Mouse (Mus musculus): ENCODE results near the gene Tekt5.

The Tekt5 gene

GRCm38 (mm10) chr16:10379531-10379930 is 15.8 kb downstream of the Tekt5 start:
- DNase-seq (ENCODE audit: low spot score) = no peak

GRCm38 (mm10) chr16:10377286-10377685 is 18.0 kb downstream of the Tekt5 start:
- DNase-seq (ENCODE audit: low spot score) = no peak

- DNase-seq (ENCODE audit: low spot score) = peak; percentile 38
Observed at GRCm38 (mm10) chr16:10374254-10375011, 20.9 kb downstream of the Tekt5 start.

- no peak for DNase-seq (ENCODE audit: low spot score)
Observed at GRCm38 (mm10) chr16:10372372-10372771, 22.9 kb downstream of the Tekt5 start.

- DNase-seq (ENCODE audit: low spot score) = no peak
Observed at GRCm38 (mm10) chr16:10369996-10370395, 25.3 kb downstream of the Tekt5 start.

GRCm38 (mm10) chr16:10369468-10369934 is 25.8 kb downstream of the Tekt5 start:
- DNase-seq (ENCODE audit: low spot score) = peak; percentile 25

- no peak for DNase-seq (ENCODE audit: low spot score)
Observed at GRCm38 (mm10) chr16:10366240-10367217, 28.8 kb downstream of the Tekt5 start.

GRCm38 (mm10) chr16:10365796-10366195 is 29.5 kb downstream of the Tekt5 start:
- DNase-seq (ENCODE audit: low spot score) = peak; percentile 41

GRCm38 (mm10) chr16:10363061-10363460 is 32.2 kb downstream of the Tekt5 start:
- no peak for DNase-seq (ENCODE audit: low spot score)

GRCm38 (mm10) chr16:10359241-10359640 is 36.0 kb downstream of the Tekt5 start:
- no peak for DNase-seq (ENCODE audit: low spot score)

GRCm38 (mm10) chr16:10358010-10358934 is 37.0 kb downstream of the Tekt5 start:
- peak; percentile 79 for DNase-seq (ENCODE audit: low spot score)

- no peak for DNase-seq (ENCODE audit: low spot score)
Observed at GRCm38 (mm10) chr16:10355004-10355403, 40.3 kb downstream of the Tekt5 start.

- no peak for DNase-seq (ENCODE audit: low spot score)
Observed at GRCm38 (mm10) chr16:10351050-10351636, 44.1 kb downstream of the Tekt5 start.

GRCm38 (mm10) chr16:10349876-10350275 is 45.4 kb downstream of the Tekt5 start:
- no peak for DNase-seq (ENCODE audit: low spot score)

- DNase-seq (ENCODE audit: low spot score) = no peak
Observed at GRCm38 (mm10) chr16:10349436-10349835, 45.9 kb downstream of the Tekt5 start.

GRCm38 (mm10) chr16:10347551-10347950 is 47.7 kb downstream of the Tekt5 start:
- DNase-seq (ENCODE audit: low spot score) = no peak

GRCm38 (mm10) chr16:10341110-10341509 is 54.2 kb downstream of the Tekt5 start:
- DNase-seq (ENCODE audit: low spot score) = no peak

GRCm38 (mm10) chr16:10339930-10340329 is 55.4 kb downstream of the Tekt5 start:
- no peak for DNase-seq (ENCODE audit: low spot score)

- no peak for DNase-seq (ENCODE audit: low spot score)
Observed at GRCm38 (mm10) chr16:10338601-10339000, 56.7 kb downstream of the Tekt5 start.

- peak; percentile 13 for DNase-seq (ENCODE audit: low spot score)
Observed at GRCm38 (mm10) chr16:10337422-10338197, 57.7 kb downstream of the Tekt5 start.

All from yolk sac, embryonic 10.5 days (tissue).